Mouse (Mus musculus): Measurements from ENCODE around the gene Sfxn3. TPM values are rescaled to one million over a fixed set of nuclear protein-coding genes. Genes with fewer than 3 reads are reported as not detected.
A peak's percentile ranks its signal among the peaks of the same experiment; 100 is the strongest.

The Sfxn3 gene
- polyA plus RNA-seq, 2 experiments: 1.8 to 2.4 TPM

- TF ChIP-seq CTCF (IDR thresholded peaks at IDR 0.05; ENCODE audit: low read depth) (no peak), EP300 (IDR thresholded peaks at IDR 0.05; ENCODE audit: low read depth) (no peak)
- peaks cover under 1% of the 10 kb centered on the region; the same call in 1 of the 2 replicates for H3K27me3 ChIP-seq (ENCODE audit: control insufficient read depth, insufficient read depth, low read length)
- DNase-seq (ENCODE audit: low read depth in 3 of 3, low spot score in 3 of 3): no peak
- H3K9me3 ChIP-seq (ENCODE audit: control insufficient read depth, low read length): no peaks in the 10 kb centered on the region
- ATAC-seq (ENCODE audit: insufficient read depth): no peak
- no peak overlapping the region for H3K4me3 ChIP-seq (ENCODE audit: insufficient read depth in 1 of 2, low read depth in 2 of 2, low read length in 2 of 2)
- no peak overlapping the region for H3K9ac ChIP-seq (replicated peaks)
- peaks cover 0 to 24% of the 10 kb centered on the region in 2 experiments; a peak in 3 of 4 replicates for H3K4me1 ChIP-seq (replicated peaks; ENCODE audit: control insufficient read depth in 2 of 2, insufficient read depth in 2 of 2, low read length in 1 of 2)
- H3K27ac ChIP-seq: no peak overlapping the region
- 67% methylated on average over 4 of the region's 4 CpGs for WGBS (ENCODE audit: insufficient replicate concordance)
- H3K36me3 ChIP-seq (replicated peaks; ENCODE audit: control insufficient read depth, insufficient read depth, low read depth): peaks cover 2% of the 10 kb centered on the region
- H3K4me2 ChIP-seq (ENCODE audit: low read depth): no peak overlapping the region
These were observed 36.7 kb upstream of the Sfxn3 start for GRCm38 (mm10) chr19:45010646-45011045.

- Histone ChIP-seq H3K36me3 (replicated peaks; ENCODE audit: control insufficient read depth, insufficient read depth, low read depth) (peaks cover 2% of the 10 kb centered on the region), H3K9ac (replicated peaks) (no peak overlapping the region), H3K27ac (no peak overlapping the region), H3K27me3 (ENCODE audit: control insufficient read depth, insufficient read depth, low read length) (peaks cover 2% of the 10 kb centered on the region; the same call in 1 of the 2 replicates), H3K4me3 (ENCODE audit: insufficient read depth in 1 of 2, low read depth in 2 of 2, low read length in 2 of 2) (no peak overlapping the region), H3K4me1 (replicated peaks; ENCODE audit: control insufficient read depth in 2 of 2, insufficient read depth in 2 of 2, low read length in 1 of 2) (peaks cover 3 to 26% of the 10 kb centered on the region in 2 experiments; a peak in 3 of 4 replicates), H3K4me2 (ENCODE audit: low read depth) (no peak overlapping the region), H3K9me3 (ENCODE audit: control insufficient read depth, low read length) (no peaks in the 10 kb centered on the region)
- WGBS (ENCODE audit: insufficient replicate concordance): 77% methylated on average over 8 of the region's 8 CpGs
- ATAC-seq (ENCODE audit: insufficient read depth) (no peak), DNase-seq (ENCODE audit: low read depth in 3 of 3, low spot score in 3 of 3) (no peak)
- TF ChIP-seq CTCF (IDR thresholded peaks at IDR 0.05; ENCODE audit: low read depth): no peak
- TF ChIP-seq EP300 (IDR thresholded peaks at IDR 0.05; ENCODE audit: low read depth): no peak
These were observed 35.1 kb upstream of the Sfxn3 start for GRCm38 (mm10) chr19:45012219-45012618.

GRCm38 (mm10) chr19:45012636-45013035 lies 34.7 kb upstream of the Sfxn3 start:
- Histone ChIP-seq H3K27ac (no peak overlapping the region), H3K4me2 (ENCODE audit: low read depth) (no peak overlapping the region), H3K9ac (replicated peaks) (no peak overlapping the region), H3K4me1 (replicated peaks; ENCODE audit: control insufficient read depth in 2 of 2, insufficient read depth in 2 of 2, low read length in 1 of 2) (peaks cover 3 to 23% of the 10 kb centered on the region in 2 experiments; a peak in 2 of 4 replicates), H3K4me3 (ENCODE audit: insufficient read depth in 1 of 2, low read depth in 2 of 2, low read length in 2 of 2) (no peak overlapping the region), H3K36me3 (replicated peaks; ENCODE audit: control insufficient read depth, insufficient read depth, low read depth) (peaks cover 2% of the 10 kb centered on the region), H3K9me3 (ENCODE audit: control insufficient read depth, low read length) (no peaks in the 10 kb centered on the region), H3K27me3 (ENCODE audit: control insufficient read depth, insufficient read depth, low read length) (peaks cover 2% of the 10 kb centered on the region; the same call in 1 of the 2 replicates)
- DNase-seq (ENCODE audit: low read depth in 3 of 3, low spot score in 3 of 3) (no peak), ATAC-seq (ENCODE audit: insufficient read depth) (no peak)
- WGBS (ENCODE audit: insufficient replicate concordance): 52% methylated on average over 6 of the region's 6 CpGs
- TF ChIP-seq EP300 (IDR thresholded peaks at IDR 0.05; ENCODE audit: low read depth) (no peak), CTCF (IDR thresholded peaks at IDR 0.05; ENCODE audit: low read depth) (peak; percentile 46)

GRCm38 (mm10) chr19:45013581-45014225 lies 33.6 kb upstream of the Sfxn3 start:
- peak overlapping the region; percentile 90 for H3K4me2 ChIP-seq (ENCODE audit: low read depth)
- DNase-seq (ENCODE audit: low read depth in 3 of 3, low spot score in 3 of 3) (no peak), ATAC-seq (ENCODE audit: insufficient read depth) (no peak)
- H3K36me3 ChIP-seq (replicated peaks; ENCODE audit: control insufficient read depth, insufficient read depth, low read depth): peaks cover 2% of the 10 kb centered on the region
- H3K9me3 ChIP-seq (ENCODE audit: control insufficient read depth, low read length): no peaks in the 10 kb centered on the region
- no peak overlapping the region for H3K9ac ChIP-seq (replicated peaks)
- peaks cover 3 to 20% of the 10 kb centered on the region in 2 experiments; a peak in 3 of 4 replicates for H3K4me1 ChIP-seq (replicated peaks; ENCODE audit: control insufficient read depth in 2 of 2, insufficient read depth in 2 of 2, low read length in 1 of 2)
- H3K27ac ChIP-seq: no peak overlapping the region; the same call in 1 of the 2 replicates
- 38% methylated on average over 6 of the region's 6 CpGs for WGBS (ENCODE audit: insufficient replicate concordance)
- peaks cover 2% of the 10 kb centered on the region; the same call in 1 of the 2 replicates for H3K27me3 ChIP-seq (ENCODE audit: control insufficient read depth, insufficient read depth, low read length)
- no peak overlapping the region for H3K4me3 ChIP-seq (ENCODE audit: insufficient read depth in 1 of 2, low read depth in 2 of 2, low read length in 2 of 2)
- TF ChIP-seq EP300 (IDR thresholded peaks at IDR 0.05; ENCODE audit: low read depth) (no peak), CTCF (IDR thresholded peaks at IDR 0.05; ENCODE audit: low read depth) (no peak)

GRCm38 (mm10) chr19:45014335-45014971 lies 32.9 kb upstream of the Sfxn3 start, which contains the start of gene Lzts2:
Gene Lzts2, plus strand, starts transcription at chr19:45014414.
- H3K9ac ChIP-seq (replicated peaks): peak within 1 kb of the TSS; percentile 58
- H3K4me1 ChIP-seq (replicated peaks; ENCODE audit: control insufficient read depth in 2 of 2, insufficient read depth in 2 of 2, low read length in 1 of 2): peaks cover 3 to 20% of the 10 kb centered on the region in 2 experiments; a peak in 3 of 4 replicates
- H3K27ac ChIP-seq: no peak within 1 kb of the TSS; the same call in 1 of the 2 replicates
- no peaks in the 10 kb centered on the region for H3K9me3 ChIP-seq (ENCODE audit: control insufficient read depth, low read length)
- no peak for TF ChIP-seq EP300 (IDR thresholded peaks at IDR 0.05; ENCODE audit: low read depth)
- no peak for TF ChIP-seq CTCF (IDR thresholded peaks at IDR 0.05; ENCODE audit: low read depth)
- peak within 1 kb of the TSS; percentile 90 for H3K4me2 ChIP-seq (ENCODE audit: low read depth)
- no peak for DNase-seq (ENCODE audit: low read depth in 3 of 3, low spot score in 3 of 3)
- peaks cover 2% of the 10 kb centered on the region for H3K36me3 ChIP-seq (replicated peaks; ENCODE audit: control insufficient read depth, insufficient read depth, low read depth)
- peaks cover 2% of the 10 kb centered on the region; the same call in 1 of the 2 replicates for H3K27me3 ChIP-seq (ENCODE audit: control insufficient read depth, insufficient read depth, low read length)
- 7% methylated on average over 10 of the region's 10 CpGs for WGBS (ENCODE audit: insufficient replicate concordance)
- peak within 1 kb of the TSS; percentile 63 to 73 for H3K4me3 ChIP-seq (ENCODE audit: insufficient read depth in 1 of 2, low read depth in 2 of 2, low read length in 2 of 2)
- peak; percentile 24 for ATAC-seq (ENCODE audit: insufficient read depth)

Data from liver, embryonic 14.5 days (tissue).